Mouse (Mus musculus): Measurements from ENCODE around the gene Slc12a7. TPM values are rescaled to one million over a fixed set of nuclear protein-coding genes. Genes with fewer than 3 reads are reported as not detected.

The Slc12a7 gene
- total and polyA plus RNA-seq, 3 experiments, result 3.1 to 6.9 TPM; not detected in 1

DNA sequence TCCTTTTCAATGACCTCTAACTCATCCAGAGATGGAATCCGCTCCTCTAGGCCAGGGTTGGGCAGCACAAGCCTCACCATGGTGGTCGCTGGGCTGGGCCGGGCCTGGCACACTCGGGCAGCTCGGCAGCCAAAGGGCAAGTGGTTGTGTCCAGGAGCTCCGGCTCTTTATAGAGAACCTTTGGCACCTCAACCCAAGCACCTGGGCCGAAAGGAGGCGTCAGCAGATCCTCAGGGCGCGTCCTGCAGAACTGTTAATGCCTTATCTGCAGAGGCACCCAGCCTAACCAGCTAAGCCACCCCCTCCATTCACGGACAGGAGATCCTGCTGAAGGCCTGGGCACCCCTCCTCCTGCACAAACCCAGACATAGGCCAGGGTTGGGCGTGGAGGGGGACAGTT, 32.3 kb upstream of the Slc12a7 start:
- no peaks in the 10 kb centered on the region for H3K9me3 ChIP-seq (replicated peaks; ENCODE audit: insufficient read depth, low read length)
- H3K9ac ChIP-seq (ENCODE audit: control insufficient read depth, low read depth, low read length, poor library complexity, severe bottlenecking), result no peak overlapping the region
- no peak overlapping the region for H3K27ac ChIP-seq (ENCODE audit: control insufficient read depth, low read depth, low read length)
- no peaks in the 10 kb centered on the region for H3K4me1 ChIP-seq (ENCODE audit: control insufficient read depth in 1 of 2, insufficient read depth in 2 of 2, low read length in 2 of 2)
- no peak for TF ChIP-seq TAL1 (IDR thresholded peaks at IDR 0.05; ENCODE audit: low read length)
- TF ChIP-seq JUND (IDR thresholded peaks at IDR 0.05; ENCODE audit: low read depth, low read length), result no peak
- TF ChIP-seq MYB (IDR thresholded peaks at IDR 0.05; ENCODE audit: low read depth, low read length), result no peak
- no peak for TF ChIP-seq ETS1 (IDR thresholded peaks at IDR 0.05; ENCODE audit: low read depth, low read length)
- no peak for DNase-seq (ENCODE audit: low read depth, low spot score)
- peaks cover 0 to 1% of the 10 kb centered on the region in 2 experiments for H3K27me3 ChIP-seq (ENCODE audit: control insufficient read depth in 1 of 2, insufficient read depth in 2 of 2, low read length in 2 of 2)
- no peak overlapping the region for H3K4me3 ChIP-seq (ENCODE audit: control insufficient read depth in 1 of 2, insufficient read depth in 1 of 2, low read depth in 2 of 2, low read length in 2 of 2)
- H3K79me2 ChIP-seq (ENCODE audit: control insufficient read depth, insufficient read depth, low read length, poor library complexity), result no peaks in the 10 kb centered on the region
- H3K36me3 ChIP-seq (ENCODE audit: control insufficient read depth in 1 of 2, insufficient read depth in 2 of 2, low read length in 2 of 2), result no peaks in the 10 kb centered on the region

GRCm38 (mm10) chr13:73701161-73701883, 31.6 kb upstream of the Slc12a7 start:
- H3K9me3 ChIP-seq (replicated peaks; ENCODE audit: insufficient read depth, low read length), result no peaks in the 10 kb centered on the region
- no peaks in the 10 kb centered on the region for H3K4me1 ChIP-seq (ENCODE audit: control insufficient read depth in 1 of 2, insufficient read depth in 2 of 2, low read length in 2 of 2)
- TF ChIP-seq ZNF384 (IDR thresholded peaks at IDR 0.05; ENCODE audit: low read depth, low read length), result no peak
- no peak for TF ChIP-seq MEF2A (IDR thresholded peaks at IDR 0.05; ENCODE audit: extremely low read depth, insufficient replicate concordance, low read depth, low read length, poor library complexity, severe bottlenecking)
- no peak for TF ChIP-seq TBP (IDR thresholded peaks at IDR 0.05; ENCODE audit: low read depth, low read length)
- no peak for TF ChIP-seq ZKSCAN1 (IDR thresholded peaks at IDR 0.05; ENCODE audit: low read depth, low read length)
- no peak for TF ChIP-seq RCOR1 (IDR thresholded peaks at IDR 0.05; ENCODE audit: low read depth, low read length)
- TF ChIP-seq NELFE (IDR thresholded peaks at IDR 0.05; ENCODE audit: low read depth, low read length), result no peak
- no peak for TF ChIP-seq NRF1 (IDR thresholded peaks at IDR 0.05; ENCODE audit: insufficient read depth, low read depth, low read length, poor library complexity, severe bottlenecking)
- no peak for TF ChIP-seq ZC3H11A (IDR thresholded peaks at IDR 0.05; ENCODE audit: low read depth, low read length)
- no peak for TF ChIP-seq JUND (IDR thresholded peaks at IDR 0.05; ENCODE audit: low read depth, low read length)
- TF ChIP-seq BHLHE40 (IDR thresholded peaks at IDR 0.05; ENCODE audit: borderline replicate concordance, low read depth, low read length), result no peak
- no peak overlapping the region for H3K27ac ChIP-seq (ENCODE audit: control insufficient read depth, low read depth, low read length)
- no peak overlapping the region for H3K4me3 ChIP-seq (ENCODE audit: control insufficient read depth in 1 of 2, insufficient read depth in 1 of 2, low read depth in 2 of 2, low read length in 2 of 2)
- no peaks in the 10 kb centered on the region for H3K79me2 ChIP-seq (ENCODE audit: control insufficient read depth, insufficient read depth, low read length, poor library complexity)
- no peak for DNase-seq (ENCODE audit: low read depth, low spot score)
- H3K27me3 ChIP-seq (ENCODE audit: control insufficient read depth in 1 of 2, insufficient read depth in 2 of 2, low read length in 2 of 2), result peaks cover 0 to 1% of the 10 kb centered on the region in 2 experiments
- no peak overlapping the region for H3K9ac ChIP-seq (ENCODE audit: control insufficient read depth, low read depth, low read length, poor library complexity, severe bottlenecking)
- H3K36me3 ChIP-seq (ENCODE audit: control insufficient read depth in 1 of 2, insufficient read depth in 2 of 2, low read length in 2 of 2), result no peaks in the 10 kb centered on the region

GRCm38 (mm10) chr13:73702776-73703175, 30.1 kb upstream of the Slc12a7 start:
- no peaks in the 10 kb centered on the region for H3K9me3 ChIP-seq (replicated peaks; ENCODE audit: insufficient read depth, low read length)
- H3K36me3 ChIP-seq (ENCODE audit: control insufficient read depth in 1 of 2, insufficient read depth in 2 of 2, low read length in 2 of 2), result no peaks in the 10 kb centered on the region
- H3K27ac ChIP-seq (ENCODE audit: control insufficient read depth, low read depth, low read length), result no peak overlapping the region
- H3K4me1 ChIP-seq (ENCODE audit: control insufficient read depth in 1 of 2, insufficient read depth in 2 of 2, low read length in 2 of 2), result no peaks in the 10 kb centered on the region
- H3K79me2 ChIP-seq (ENCODE audit: control insufficient read depth, insufficient read depth, low read length, poor library complexity), result no peaks in the 10 kb centered on the region; the same call in 1 of the 2 replicates
- TF ChIP-seq E2F4 (IDR thresholded peaks at IDR 0.05; ENCODE audit: borderline replicate concordance, low read depth, low read length) (no peak), ZKSCAN1 (IDR thresholded peaks at IDR 0.05; ENCODE audit: low read depth, low read length) (no peak), MAFK (IDR thresholded peaks at IDR 0.05; ENCODE audit: borderline replicate concordance, low read depth, low read length) (no peak), POLR2AphosphoS5 (IDR thresholded peaks at IDR 0.05; ENCODE audit: borderline replicate concordance, low read depth, low read length) (no peak), JUND (IDR thresholded peaks at IDR 0.05; ENCODE audit: low read depth, low read length) (no peak), TAL1 (IDR thresholded peaks at IDR 0.05; ENCODE audit: low read length) (no peak), CTCF (IDR thresholded peaks at IDR 0.05 in 2 of 3, conservative IDR thresholded peaks at IDR 0.05 in 1 of 3; ENCODE audit: control insufficient read depth in 1 of 3, insufficient read depth in 1 of 3, low read depth in 2 of 3, low read length in 3 of 3, poor library complexity in 1 of 3, severe bottlenecking in 1 of 3) (no peak), NRF1 (IDR thresholded peaks at IDR 0.05; ENCODE audit: insufficient read depth, low read depth, low read length, poor library complexity, severe bottlenecking) (no peak), POLR2AphosphoS2 (IDR thresholded peaks at IDR 0.05; ENCODE audit: low read length) (no peak), MYB (IDR thresholded peaks at IDR 0.05; ENCODE audit: low read depth, low read length) (no peak), RAD21 (IDR thresholded peaks at IDR 0.05; ENCODE audit: low read depth, low read length) (no peak), ZNF384 (IDR thresholded peaks at IDR 0.05; ENCODE audit: low read depth, low read length) (no peak), GABPA (IDR thresholded peaks at IDR 0.05; ENCODE audit: low read depth, low read length) (no peak), ZC3H11A (IDR thresholded peaks at IDR 0.05; ENCODE audit: low read depth, low read length) (no peak), BHLHE40 (IDR thresholded peaks at IDR 0.05; ENCODE audit: borderline replicate concordance, low read depth, low read length) (no peak), MYC (IDR thresholded peaks at IDR 0.05; ENCODE audit: low read depth, low read length) (no peak), MEF2A (IDR thresholded peaks at IDR 0.05; ENCODE audit: extremely low read depth, insufficient replicate concordance, low read depth, low read length, poor library complexity, severe bottlenecking) (no peak), TCF12 (IDR thresholded peaks at IDR 0.05; ENCODE audit: low read depth, low read length) (no peak)
- H3K27me3 ChIP-seq (ENCODE audit: control insufficient read depth in 1 of 2, insufficient read depth in 2 of 2, low read length in 2 of 2), result peaks cover 0 to 1% of the 10 kb centered on the region in 2 experiments; a peak in 3 of 4 replicates
- H3K4me3 ChIP-seq (ENCODE audit: control insufficient read depth in 1 of 2, insufficient read depth in 1 of 2, low read depth in 2 of 2, low read length in 2 of 2), result no peak overlapping the region
- no peak for DNase-seq (ENCODE audit: low read depth, low spot score)
- H3K9ac ChIP-seq (ENCODE audit: control insufficient read depth, low read depth, low read length, poor library complexity, severe bottlenecking), result no peak overlapping the region

Measured in MEL (cell line).